Mouse (Mus musculus) lung, postnatal 14 days (tissue): ENCODE measurements at regions not wholly inside any gene's neighbourhood (a gene's known extent, or its start where the extent isn't known, plus 50 kb on each side); places are given as distances from the start of the nearest gene placed in this dataset.

Experiments
- DNase-seq: peaks from one replicate; pipeline ENCODE4 v3.0.0; 2021

GRCm38 (mm10) chr12:35231414-35232321, 184.7 kb downstream of the Snx13 start:
- DNase-seq = no peak

DNA sequence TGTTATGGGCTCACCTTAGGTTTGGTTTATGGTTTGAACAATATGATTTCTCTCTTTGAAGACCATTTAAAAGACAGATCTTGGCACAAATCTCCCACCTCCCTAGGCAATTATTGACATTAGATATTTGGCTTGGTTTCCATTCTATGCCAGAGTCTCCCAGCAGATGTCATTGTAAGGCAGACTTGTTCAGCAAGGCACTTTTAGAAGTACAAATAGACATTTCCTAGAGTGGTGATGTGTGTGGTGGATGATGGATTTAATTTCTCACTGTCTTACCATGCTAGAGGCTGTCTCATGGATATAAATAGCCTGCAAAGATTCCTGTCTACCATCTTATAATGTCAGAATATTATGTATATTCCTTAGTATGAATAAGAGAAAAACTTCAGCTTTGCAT, 173.4 kb downstream of the Snx13 start:
- DNase-seq = peak; percentile 9

DNA sequence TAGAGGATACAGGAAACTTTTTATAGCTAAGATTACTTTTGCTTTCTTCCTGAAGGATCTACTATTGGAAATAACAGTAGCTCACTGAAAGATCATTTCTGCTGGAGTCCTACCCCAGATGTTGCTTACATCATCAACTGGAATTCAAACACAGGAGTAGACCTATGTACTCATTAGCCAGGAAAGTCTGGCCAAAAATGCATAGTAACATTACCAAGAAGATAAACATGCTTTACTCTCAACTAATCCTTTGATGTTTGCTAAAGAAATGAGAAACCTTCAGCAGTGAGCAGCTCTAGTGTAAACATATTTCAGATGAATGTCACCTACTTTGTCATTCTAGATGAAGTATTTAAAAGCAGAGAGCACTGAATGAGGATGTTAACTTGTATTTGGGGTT, 173.0 kb downstream of the Snx13 start:
- DNase-seq = no peak

DNA sequence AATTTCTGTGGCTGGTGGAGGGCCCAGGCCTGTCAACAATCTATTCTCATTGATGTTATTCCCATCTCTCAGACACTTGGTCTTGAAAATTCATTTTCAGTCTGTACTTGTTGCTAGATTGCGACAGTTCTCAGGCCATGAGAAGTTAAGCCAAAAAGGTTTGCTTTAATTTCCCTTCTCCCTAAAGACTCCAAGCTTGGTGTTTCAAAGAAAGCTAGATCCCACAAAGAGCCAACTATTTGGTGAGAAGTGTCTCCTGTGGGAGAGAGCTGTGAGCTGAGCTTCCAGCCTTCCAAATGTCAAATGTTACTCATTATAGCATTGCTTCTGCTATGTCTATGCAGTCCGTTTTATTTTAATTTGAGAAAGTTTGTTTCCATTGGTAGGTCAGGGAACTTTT, 169.7 kb downstream of the Snx13 start:
- DNase-seq = no peak

DNA sequence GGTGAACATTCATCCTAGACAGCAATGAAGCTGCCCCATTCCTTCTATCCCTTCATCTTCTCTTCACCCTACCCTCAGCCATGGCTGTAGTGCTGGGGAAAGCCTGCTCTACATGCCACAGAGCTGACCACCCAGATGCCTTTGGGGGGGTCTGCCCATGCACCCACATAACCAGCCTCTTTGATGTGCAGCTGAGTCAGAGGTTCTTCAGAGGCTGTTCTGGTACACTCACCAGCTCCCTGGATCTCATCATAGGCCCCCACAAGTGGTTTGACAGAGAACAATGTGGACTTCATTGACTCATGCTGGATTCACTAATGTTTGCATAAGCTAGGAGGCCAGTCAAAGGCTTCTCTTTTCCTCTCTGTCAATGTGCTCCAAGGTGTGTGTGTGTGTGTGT, 162.4 kb downstream of the Snx13 start:
- DNase-seq = no peak

DNA sequence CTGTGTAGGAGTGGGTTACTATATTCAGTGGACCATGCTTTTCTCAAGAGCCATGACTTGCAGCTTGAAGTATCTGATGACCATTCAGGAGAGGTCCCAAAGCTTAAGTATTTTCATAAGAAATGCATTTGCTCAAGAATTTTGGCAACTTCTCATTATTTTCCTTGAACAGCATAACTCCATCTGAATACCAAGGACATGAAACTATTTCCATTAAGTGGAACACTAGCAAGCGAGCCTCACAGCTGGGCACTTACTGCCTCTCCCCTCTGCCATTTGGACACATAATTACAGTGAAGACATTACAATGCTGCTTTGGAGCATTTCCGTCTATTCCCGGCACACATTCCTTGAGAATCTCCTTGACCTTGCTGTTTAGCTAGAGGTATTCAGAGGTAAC, 160.6 kb downstream of the Snx13 start:
- DNase-seq = no peak

DNA sequence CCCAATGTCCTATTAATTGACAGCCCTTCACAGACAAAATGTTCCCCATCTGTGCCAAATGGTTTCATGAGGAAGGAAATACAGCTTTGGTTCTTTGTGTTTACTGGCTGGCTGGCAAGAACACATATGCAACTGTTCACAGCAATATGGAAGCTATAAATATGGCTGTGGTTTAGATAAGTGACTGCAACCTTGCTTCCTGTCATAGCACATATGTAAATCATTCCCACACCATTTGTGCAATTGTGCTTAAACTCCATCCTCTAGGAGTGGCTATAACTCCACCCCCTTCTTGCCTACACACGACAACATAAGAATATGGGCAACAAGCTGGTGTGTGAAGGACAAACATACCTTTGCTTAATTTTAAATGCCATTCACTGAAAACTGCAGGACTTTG, 156.4 kb downstream of the Snx13 start:
- DNase-seq = no peak

- DNase-seq = no peak
Observed at GRCm38 (mm10) chr12:35200110-35200509, 153.1 kb downstream of the Snx13 start.
